Mouse (Mus musculus) brain, embryonic 14.5 days (tissue): ENCODE measurements around the gene Slco3a1.

Experiments
- CTCF ChIP-seq: fragments of 200-500 bp; IDR thresholded peaks from 2 replicates; pipeline ENCODE4 v1.5.1; 2012; ENCODE audit warnings: inconsistent platforms, mild to moderate bottlenecking, moderate library complexity, borderline replicate concordance; ENCODE audit not compliant: insufficient read depth, insufficient read length; ENCODE audit errors: extremely low read depth
- POLR2A ChIP-seq: fragments of 200-500 bp; IDR thresholded peaks from 2 replicates; pipeline ENCODE4 v1.6.1; 2012; ENCODE audit warnings: mild to moderate bottlenecking, inconsistent platforms, borderline replicate concordance; ENCODE audit not compliant: poor library complexity, insufficient read depth, insufficient read length, severe bottlenecking; ENCODE audit errors: extremely low read depth

DNA sequence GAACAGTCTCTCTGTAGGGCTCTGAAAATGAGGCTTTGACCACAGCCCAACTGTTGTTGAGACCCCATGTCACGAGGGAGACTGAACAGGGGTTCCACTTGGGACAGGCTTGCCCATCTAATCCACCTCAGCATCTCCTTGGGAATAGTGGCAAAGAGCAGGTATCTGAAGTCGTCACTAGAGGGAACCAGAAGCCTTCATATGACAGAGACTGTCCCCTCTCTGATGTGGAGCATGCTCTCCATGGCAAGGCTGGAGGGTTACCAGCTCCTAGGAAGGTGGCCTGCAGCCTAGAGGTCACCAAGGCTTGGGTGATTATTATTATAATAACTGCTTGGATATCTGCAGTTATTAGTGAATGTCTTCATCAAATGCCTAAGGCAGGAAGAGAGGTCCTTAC, 183.4 kb downstream of the Slco3a1 start:
- peak; percentile 68; the same call in 1 of the 2 replicates for TF ChIP-seq CTCF
- TF ChIP-seq POLR2A = no peak
